Mouse (Mus musculus): ENCODE data around the gene Mrgprb4. TPM values are rescaled to one million over a fixed set of nuclear protein-coding genes. Genes with fewer than 3 reads are reported as not detected.

Gene Mrgprb4
- not detected for total RNA-seq (2023)

DNA sequence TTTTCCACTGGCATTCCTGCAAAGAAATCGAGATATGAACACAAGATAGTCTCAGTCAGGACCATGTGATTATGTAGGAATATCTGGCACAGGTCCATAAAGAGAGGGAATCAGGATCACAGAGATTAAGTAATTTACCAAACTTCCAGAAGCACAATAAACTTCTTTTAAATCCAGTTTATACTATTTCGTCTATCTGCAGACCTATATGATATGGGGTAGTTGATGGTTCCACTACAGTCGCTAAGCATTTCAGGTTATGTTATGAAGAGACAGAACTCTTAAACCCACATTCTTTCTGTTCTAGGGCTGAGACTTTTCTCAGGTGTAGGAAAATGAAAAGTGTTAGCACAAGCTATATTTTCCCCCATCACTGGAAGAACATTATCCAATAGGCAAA is at the start of gene Mrgprb4:
Mrgprb4 (minus strand) TSS at position 101 of the 400 bp plus-strand sequence.

DNA sequence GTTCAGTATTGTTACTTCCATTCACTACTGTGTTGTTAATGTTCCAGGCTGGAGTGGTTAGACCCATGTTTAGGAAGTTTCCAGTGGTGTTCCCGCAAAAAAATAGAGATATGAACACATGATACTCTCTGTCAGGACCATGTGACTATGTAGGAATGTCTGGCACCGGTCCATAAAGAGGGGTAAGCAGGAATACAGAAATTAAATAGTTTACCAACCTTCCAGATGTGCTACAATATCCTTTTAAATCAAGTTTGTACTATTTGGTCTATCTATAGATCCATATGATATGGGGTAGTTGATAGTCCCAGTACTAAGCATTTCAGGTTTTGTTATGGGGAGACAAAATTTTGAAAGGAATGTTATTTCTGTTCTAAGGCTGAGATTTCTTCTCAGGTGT is 30.2 kb downstream of the Mrgprb4 start, which contains the start of gene Mrgprb5:
Mrgprb5 (minus strand) TSS at position 101 of the 400 bp plus-strand sequence.

Other genes with a start within 250 kb of the Mrgprb4 start
- gene Mrgpra4, start 217.2 kb downstream of the Mrgprb4 start, total RNA-seq (2023) = not detected
- gene Mrgprx1, start 171.7 kb downstream of the Mrgprb4 start, total RNA-seq (2023) = not detected
- not detected for gene Mrgprb5, start 30.3 kb downstream of the Mrgprb4 start, total RNA-seq (2023)
- gene Mrgprb8, start 189.2 kb upstream of the Mrgprb4 start, total RNA-seq (2023) = not detected

All from CD4-positive naive resting alpha-beta T cell, adult 76 days (primary cell).